Mouse (Mus musculus) liver, embryonic 14.5 days (tissue): ENCODE results near the gene Acot1. TPM values are rescaled to one million over a fixed set of nuclear protein-coding genes. Genes with fewer than 3 reads are reported as not detected.
A peak's percentile ranks its signal among the peaks of the same experiment; 100 is the strongest.

Source experiments
- ATAC-seq: fragments of 200-750 bp; cut with Nextera tagmentation; 2 replicates; pipeline ENCODE4 v1.8.0; 2017; ENCODE audit warnings: moderate number of reproducible peaks, mild to moderate bottlenecking, moderate library complexity; ENCODE audit not compliant: insufficient read depth
- DNase-seq, 3 experiments: peaks; one replicate each; pipeline ENCODE4 v3.0.0-alpha.2; 2012 to 2013; ENCODE audit warnings: low read depth in 3 of 3, low spot score in 3 of 3
- H3K27ac ChIP-seq: fragments of 300-500 bp; sonication (generic); 2 replicates; pipeline ENCODE4 v1.5.1; 2014; ENCODE audit warnings: moderate library complexity, mild to moderate bottlenecking, control low read depth, inconsistent platforms
- H3K27me3 ChIP-seq: fragments of 300-500 bp; sonication (generic); 2 replicates; pipeline ENCODE4 v1.6.1; 2014; ENCODE audit warnings: mild to moderate bottlenecking, low read length, moderate library complexity; ENCODE audit not compliant: control insufficient read depth, insufficient read depth
- H3K36me3 ChIP-seq: fragments of 300-500 bp; sonication (generic); replicated peaks from 2 replicates; pipeline ENCODE4 v1.6.1; 2014; ENCODE audit warnings: low read depth; ENCODE audit not compliant: control insufficient read depth, insufficient read depth
- H3K4me1 ChIP-seq, 2 experiments: fragments of 200-500 bp in 1 of 2; fragments of 300-500 bp in 1 of 2; sonication (generic) in 1 of 2; replicated peaks; 2 replicates each; pipeline ENCODE4 v1.6.1; 2012 to 2014; ENCODE audit warnings: antibody characterized with exemption in 1 of 2, inconsistent platforms in 1 of 2, low read length in 1 of 2; ENCODE audit not compliant: control insufficient read depth in 2 of 2, insufficient read depth in 2 of 2
- H3K4me2 ChIP-seq: fragments of 300-500 bp; sonication (generic); 2 replicates; pipeline ENCODE4 v1.6.1; 2014; ENCODE audit warnings: low read depth, mild to moderate bottlenecking, control low read depth, moderate library complexity
- H3K4me3 ChIP-seq, 2 experiments: fragments of 200-500 bp in 1 of 2; fragments of 300-500 bp in 1 of 2; sonication (generic) in 1 of 2; 2 replicates each; pipeline ENCODE4 v1.5.1; 2012 to 2014; ENCODE audit warnings: low read depth in 2 of 2, low read length in 2 of 2, mild to moderate bottlenecking in 2 of 2, control low read depth in 1 of 2, inconsistent platforms in 1 of 2, moderate library complexity in 1 of 2; ENCODE audit not compliant: insufficient read depth in 1 of 2
- H3K9ac ChIP-seq: fragments of 300-500 bp; sonication (generic); replicated peaks from 2 replicates; pipeline ENCODE4 v1.6.1; 2014; ENCODE audit warnings: mild to moderate bottlenecking, control low read depth, moderate library complexity
- H3K9me3 ChIP-seq: fragments of 300-500 bp; sonication (generic); 2 replicates; pipeline ENCODE4 v1.6.1; 2016; ENCODE audit warnings: low read length, mixed read lengths; ENCODE audit not compliant: control insufficient read depth
- CTCF ChIP-seq: IDR thresholded peaks from 2 replicates; pipeline ENCODE4 v1.5.1; 2016; ENCODE audit warnings: antibody characterized with exemption, low read depth, control low read depth
- EP300 ChIP-seq: IDR thresholded peaks from 2 replicates; pipeline ENCODE4 v1.6.1; 2016; ENCODE audit warnings: antibody characterized with exemption, low read depth
- WGBS: fragments of 180-500 bp; shearing (Covaris S2); extraction: QIAGEN DNeasy Blood & Tissue Kit; methylation state at CpG from one replicate; pipeline ENCODE4 v1.1.7; 2014; ENCODE audit not compliant: insufficient replicate concordance; 5-methylcytosine and 5-hydroxymethylcytosine counted together
- polyA plus RNA-seq, 2 experiments: library from polyadenylated mRNA; depleted of rRNA in 1 of 2; stranded (reverse) in 1 of 2; unstranded in 1 of 2; fragments of >200 nt; fragmentation: Nextera tagmentation in 1 of 2; extraction: Ambion mirVana in 1 of 2; gene quantifications; 2 replicates each; pipeline versions ENCODE4 v1.2.1 to v1.2.3; 2012 to 2014

Gene Acot1
- polyA plus RNA-seq, 2 experiments: 12.8 to 28.3 TPM

DNA sequence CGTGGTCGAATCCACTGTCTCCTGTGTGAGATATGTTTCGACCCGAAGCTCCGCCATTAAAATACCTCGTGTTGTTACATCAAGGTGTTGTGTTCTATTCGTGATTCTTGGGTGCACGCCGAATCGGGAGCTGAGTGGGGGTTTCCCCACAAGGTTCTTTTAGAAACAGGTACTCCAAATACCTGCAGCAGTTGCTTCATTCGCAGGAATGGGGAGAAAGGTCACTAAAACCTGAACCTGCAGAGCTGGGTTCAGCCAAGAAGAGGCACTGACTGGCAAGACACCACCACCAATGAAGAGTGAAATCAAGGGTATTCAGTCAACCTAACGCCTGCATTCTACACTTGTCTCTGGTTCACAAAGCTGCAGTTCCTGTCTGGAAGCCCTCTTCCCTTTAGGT, 1.0 kb upstream of the Acot1 start:
- no peak for DNase-seq
- 72% methylated on average over 12 of the region's 12 CpGs for WGBS
- H3K4me2 ChIP-seq: no peak overlapping the region

DNA sequence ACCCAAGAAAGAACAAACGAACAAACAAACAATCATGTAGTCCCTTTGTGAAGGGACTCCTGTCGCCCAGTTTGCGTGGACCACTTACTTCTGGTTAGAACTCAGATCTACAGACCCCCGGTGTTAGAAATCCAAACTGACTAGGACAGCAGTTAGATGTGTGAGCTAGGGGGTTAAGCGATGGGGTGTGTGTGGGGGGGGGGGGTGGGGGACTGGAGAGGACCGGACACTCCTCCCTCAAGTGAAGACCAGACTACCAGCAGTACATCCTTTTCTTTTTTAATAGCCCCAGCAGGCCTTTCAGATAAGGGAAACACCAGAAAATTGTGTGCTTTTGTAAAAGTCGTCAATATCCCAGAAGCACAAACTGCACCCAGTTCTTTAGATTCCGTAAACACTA, 561 bp upstream of the Acot1 start:
- Histone ChIP-seq H3K4me1 (0 out of 4 replicates have a peak, but pooled peaks cover 0 to 3% of the 10 kb centered on the region in 2 experiments), H3K27me3 (peaks cover 13% of the 10 kb centered on the region), H3K27ac (no peak overlapping the region), H3K9me3 (no peaks in the 10 kb centered on the region), H3K36me3 (no peaks in the 10 kb centered on the region), H3K4me2 (peak overlapping the region; percentile 29), H3K9ac (no peak overlapping the region), H3K4me3 (no peak overlapping the region)
- no peak for ATAC-seq
- TF ChIP-seq EP300 (no peak), CTCF (no peak)
- DNase-seq: no peak
- WGBS: 49% methylated on average over 8 of the region's 8 CpGs

More for the DNA sequence above, 1.0 kb upstream of the Acot1 start:
- ATAC-seq: no peak
- H3K36me3 ChIP-seq: no peaks in the 10 kb centered on the region
- H3K4me3 ChIP-seq: no peak overlapping the region
- 0 out of 4 replicates have a peak, but pooled peaks cover 0 to 3% of the 10 kb centered on the region in 2 experiments for H3K4me1 ChIP-seq
- H3K9me3 ChIP-seq: no peaks in the 10 kb centered on the region
- no peak for TF ChIP-seq EP300
- TF ChIP-seq CTCF: no peak
- H3K9ac ChIP-seq: no peak overlapping the region
- H3K27ac ChIP-seq: no peak overlapping the region
- peaks cover 13% of the 10 kb centered on the region for H3K27me3 ChIP-seq

DNA sequence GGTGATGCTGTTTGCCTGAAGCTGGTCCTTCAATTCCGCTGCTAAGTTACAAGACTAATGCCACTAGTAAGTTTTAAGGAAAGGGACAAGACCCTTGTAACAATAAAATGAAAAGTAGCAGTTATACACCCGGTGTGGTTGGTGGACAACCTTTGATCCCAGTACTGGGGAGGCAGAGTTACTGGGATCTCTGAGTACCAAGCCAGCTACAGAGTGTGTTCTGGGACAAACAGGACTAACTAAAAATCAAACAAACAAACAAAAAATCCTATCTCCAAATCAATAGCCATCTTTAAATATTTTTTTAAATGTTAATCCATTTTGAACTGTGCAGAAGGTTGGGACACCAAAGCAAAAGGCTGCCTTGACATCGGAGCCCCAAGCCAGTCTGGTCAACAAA, 911 bp downstream of the Acot1 start:
- TF ChIP-seq CTCF: no peak
- 0 out of 4 replicates have a peak, but pooled peaks cover 0 to 3% of the 10 kb centered on the region in 2 experiments for H3K4me1 ChIP-seq
- H3K36me3 ChIP-seq: no peaks in the 10 kb centered on the region
- 63% methylated on average over 3 of the region's 3 CpGs for WGBS
- H3K27ac ChIP-seq: no peak overlapping the region
- H3K27me3 ChIP-seq: peaks cover 13% of the 10 kb centered on the region
- ATAC-seq (no peak), DNase-seq (no peak)
- peak overlapping the region; percentile 29 to 34 for H3K4me3 ChIP-seq
- peak overlapping the region; percentile 13; the same call in 1 of the 2 replicates for H3K9ac ChIP-seq
- H3K4me2 ChIP-seq: peak overlapping the region; percentile 29
- H3K9me3 ChIP-seq: no peaks in the 10 kb centered on the region

DNA sequence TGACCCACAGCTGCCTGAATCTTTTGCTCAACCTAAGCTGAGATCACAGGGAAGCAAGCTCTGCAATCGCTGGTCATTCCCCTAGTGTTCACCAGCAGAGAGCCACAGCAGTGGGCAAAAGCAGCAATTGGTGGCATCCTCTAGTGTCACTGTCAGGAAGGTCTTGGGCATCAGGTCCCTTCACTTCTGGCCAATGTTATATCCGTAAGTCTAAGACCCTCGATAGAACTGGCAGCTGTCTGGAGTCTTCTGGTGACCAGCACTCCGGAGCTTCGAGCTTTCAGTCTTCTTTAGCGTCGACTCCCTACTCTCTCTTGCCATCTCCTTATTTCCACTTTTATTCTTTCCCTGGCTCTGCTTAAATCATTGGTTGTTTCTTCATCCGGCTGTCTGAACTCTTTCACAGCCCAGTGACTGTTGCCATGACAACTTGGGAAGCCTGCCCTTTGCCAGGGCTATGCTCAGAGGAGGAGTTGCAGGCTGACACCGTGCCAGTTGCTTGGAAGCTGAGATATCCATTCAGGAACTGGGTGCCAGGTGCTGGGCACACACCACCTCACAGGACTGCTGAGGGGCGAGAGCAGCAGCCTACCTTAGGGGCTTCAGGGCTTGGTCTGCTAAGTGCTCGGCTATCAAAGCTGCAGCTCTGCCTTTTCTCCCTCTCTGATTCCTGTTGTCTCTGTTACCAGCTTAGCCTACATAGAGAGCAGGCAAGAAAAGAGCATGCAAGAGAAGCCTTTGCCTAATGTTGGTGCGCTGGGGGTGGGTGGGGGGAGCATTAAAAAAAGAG, 2.2 kb downstream of the Acot1 start:
- TF ChIP-seq CTCF: no peak
- TF ChIP-seq EP300: no peak
- Histone ChIP-seq H3K4me3 (no peak overlapping the region), H3K27me3 (peaks cover 13% of the 10 kb centered on the region), H3K36me3 (no peaks in the 10 kb centered on the region), H3K4me1 (0 out of 4 replicates have a peak, but pooled peaks cover 0 to 3% of the 10 kb centered on the region in 2 experiments), H3K27ac (no peak overlapping the region), H3K9me3 (no peaks in the 10 kb centered on the region), H3K9ac (no peak overlapping the region), H3K4me2 (peak overlapping the region; percentile 29)
- ATAC-seq (no peak), DNase-seq (no peak)
- WGBS: 55% methylated on average over 12 of the region's 12 CpGs

DNA sequence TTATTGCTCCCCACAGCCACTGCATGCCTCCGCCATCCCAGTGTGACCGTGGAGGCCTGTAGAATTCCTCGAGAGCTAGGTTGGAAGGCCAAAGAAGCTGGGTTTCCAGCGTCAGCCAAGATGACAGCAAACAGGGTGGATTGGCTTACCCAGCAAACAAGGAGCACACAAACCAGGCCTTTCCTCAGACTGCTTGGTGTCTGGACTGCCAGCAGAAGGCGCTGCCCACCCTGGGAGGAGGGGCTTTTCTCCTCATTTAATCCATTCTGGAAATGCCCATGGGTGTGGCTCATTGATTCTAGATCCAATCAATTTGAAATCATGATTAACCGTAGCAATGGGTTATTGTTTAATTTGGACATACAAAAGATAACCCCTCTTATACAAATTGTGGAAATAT, 3.8 kb downstream of the Acot1 start:
- H3K4me2 ChIP-seq: no peak overlapping the region
- WGBS: 62% methylated on average over 6 of the region's 6 CpGs
- no peak overlapping the region for H3K4me3 ChIP-seq
- H3K9me3 ChIP-seq: no peaks in the 10 kb centered on the region
- ATAC-seq (no peak), DNase-seq (no peak)
- peaks cover 13% of the 10 kb centered on the region for H3K27me3 ChIP-seq
- H3K9ac ChIP-seq: no peak overlapping the region
- 0 out of 4 replicates have a peak, but pooled peaks cover 0 to 3% of the 10 kb centered on the region in 2 experiments for H3K4me1 ChIP-seq
- no peak overlapping the region for H3K27ac ChIP-seq
- peak; percentile 32 for TF ChIP-seq CTCF
- no peak for TF ChIP-seq EP300
- no peaks in the 10 kb centered on the region for H3K36me3 ChIP-seq
